Mouse (Mus musculus): Measurements from ENCODE around the gene Lyplal1. TPM values are rescaled to one million over a fixed set of nuclear protein-coding genes. Genes with fewer than 3 reads are reported as not detected.

Gene Lyplal1
- total and polyA plus RNA-seq, 3 experiments, result not detected

- Histone ChIP-seq H3K9me3 (replicated peaks; ENCODE audit: low read length) (peaks cover 46% of the 10 kb centered on the region), H3K27ac (ENCODE audit: insufficient read depth, low read depth) (no peak overlapping the region), H3K4me1 (ENCODE audit: control insufficient read depth in 1 of 2, insufficient read depth in 2 of 2) (no peaks in the 10 kb centered on the region), H3K27me3 (replicated peaks) (no peaks in the 10 kb centered on the region), H3K79me2 (replicated peaks; ENCODE audit: control insufficient read depth, extremely low read depth, insufficient read depth, poor library complexity, severe bottlenecking) (no peaks in the 10 kb centered on the region), H3K4me2 (ENCODE audit: insufficient read depth, low read depth, poor library complexity, severe bottlenecking) (no peak overlapping the region), H3K36me3 (replicated peaks in 1 of 2; ENCODE audit: control insufficient read depth in 1 of 2, insufficient read depth in 1 of 2, low read length in 1 of 2) (no peaks in the 10 kb centered on the region), H3K9ac (ENCODE audit: insufficient read depth, low read depth) (no peak overlapping the region), H3K4me3 (replicated peaks in 1 of 3; ENCODE audit: low read depth in 2 of 3, low read length in 2 of 3, poor library complexity in 1 of 3) (no peak overlapping the region)
- no peak for TF ChIP-seq JUND (conservative IDR thresholded peaks at IDR 0.05; ENCODE audit: low read depth, low read length)
- TF ChIP-seq TBP (conservative IDR thresholded peaks at IDR 0.05; ENCODE audit: low read depth, low read length), result no peak
- no peak for TF ChIP-seq USF2 (conservative IDR thresholded peaks at IDR 0.05; ENCODE audit: low read depth, low read length)
- TF ChIP-seq ELF1 (IDR thresholded peaks at IDR 0.05; ENCODE audit: low read depth, low read length), result no peak
- no peak for TF ChIP-seq RCOR1 (conservative IDR thresholded peaks at IDR 0.05; ENCODE audit: low read depth, low read length)
- no peak for TF ChIP-seq KAT2A (IDR thresholded peaks at IDR 0.05; ENCODE audit: insufficient replicate concordance, low read length)
- no peak for TF ChIP-seq CHD1 (IDR thresholded peaks at IDR 0.05; ENCODE audit: low read depth, low read length)
- dilution Hi-C loops (cut with MboI; ENCODE audit: extremely low pct_ligation_motif_present, extremely low pct_unique_long_range_greater_than_20kb, low sequenced_read_pairs) (no loop called here), in situ Hi-C loops (cut with MboI; ENCODE audit: low pct_ligation_motif_present, low pct_unique_long_range_greater_than_20kb, low sequenced_read_pairs) (no loop called here)
- no peak for DNase-seq (ENCODE audit: extremely low read depth)
Observed at GRCm38 (mm10) chr1:186054227-186054626, 62.9 kb downstream of the Lyplal1 start.

GRCm38 (mm10) chr1:186053280-186054043 is 63.6 kb downstream of the Lyplal1 start:
- DNase-seq (ENCODE audit: extremely low read depth), result no peak
- Histone ChIP-seq H3K27me3 (replicated peaks) (no peaks in the 10 kb centered on the region), H3K36me3 (replicated peaks in 1 of 2; ENCODE audit: control insufficient read depth in 1 of 2, insufficient read depth in 1 of 2, low read length in 1 of 2) (no peaks in the 10 kb centered on the region), H3K4me3 (replicated peaks in 1 of 3; ENCODE audit: low read depth in 2 of 3, low read length in 2 of 3, poor library complexity in 1 of 3) (no peak overlapping the region), H3K9me3 (replicated peaks; ENCODE audit: low read length) (peaks cover 44% of the 10 kb centered on the region), H3K4me2 (ENCODE audit: insufficient read depth, low read depth, poor library complexity, severe bottlenecking) (no peak overlapping the region), H3K4me1 (ENCODE audit: control insufficient read depth in 1 of 2, insufficient read depth in 2 of 2) (no peaks in the 10 kb centered on the region), H3K27ac (ENCODE audit: insufficient read depth, low read depth) (no peak overlapping the region), H3K79me2 (replicated peaks; ENCODE audit: control insufficient read depth, extremely low read depth, insufficient read depth, poor library complexity, severe bottlenecking) (no peaks in the 10 kb centered on the region), H3K9ac (ENCODE audit: insufficient read depth, low read depth) (no peak overlapping the region)
- TF ChIP-seq MXI1 (IDR thresholded peaks at IDR 0.05; ENCODE audit: low read depth, low read length) (no peak), NRF1 (IDR thresholded peaks at IDR 0.05; ENCODE audit: low read depth, low read length) (no peak), PAX5 (IDR thresholded peaks at IDR 0.05; ENCODE audit: low read length) (no peak), ETS1 (conservative IDR thresholded peaks at IDR 0.05; ENCODE audit: low read depth, low read length) (no peak)
- in situ Hi-C loops (cut with MboI; ENCODE audit: low pct_ligation_motif_present, low pct_unique_long_range_greater_than_20kb, low sequenced_read_pairs) (no loop called here), dilution Hi-C loops (cut with MboI; ENCODE audit: extremely low pct_ligation_motif_present, extremely low pct_unique_long_range_greater_than_20kb, low sequenced_read_pairs) (no loop called here)

- in situ Hi-C loops (cut with MboI; ENCODE audit: low pct_ligation_motif_present, low pct_unique_long_range_greater_than_20kb, low sequenced_read_pairs) (no loop called here), dilution Hi-C loops (cut with MboI; ENCODE audit: extremely low pct_ligation_motif_present, extremely low pct_unique_long_range_greater_than_20kb, low sequenced_read_pairs) (no loop called here)
- Histone ChIP-seq H3K9me3 (replicated peaks; ENCODE audit: low read length) (peaks cover 48% of the 10 kb centered on the region), H3K4me2 (ENCODE audit: insufficient read depth, low read depth, poor library complexity, severe bottlenecking) (no peak overlapping the region), H3K79me2 (replicated peaks; ENCODE audit: control insufficient read depth, extremely low read depth, insufficient read depth, poor library complexity, severe bottlenecking) (no peaks in the 10 kb centered on the region), H3K27ac (ENCODE audit: insufficient read depth, low read depth) (no peak overlapping the region), H3K27me3 (replicated peaks) (no peaks in the 10 kb centered on the region), H3K4me1 (ENCODE audit: control insufficient read depth in 1 of 2, insufficient read depth in 2 of 2) (no peaks in the 10 kb centered on the region), H3K4me3 (replicated peaks in 1 of 3; ENCODE audit: low read depth in 2 of 3, low read length in 2 of 3, poor library complexity in 1 of 3) (no peak overlapping the region), H3K36me3 (replicated peaks in 1 of 2; ENCODE audit: control insufficient read depth in 1 of 2, insufficient read depth in 1 of 2, low read length in 1 of 2) (no peaks in the 10 kb centered on the region), H3K9ac (ENCODE audit: insufficient read depth, low read depth) (no peak overlapping the region)
- TF ChIP-seq MXI1 (IDR thresholded peaks at IDR 0.05; ENCODE audit: low read depth, low read length) (no peak), BHLHE40 (IDR thresholded peaks at IDR 0.05; ENCODE audit: low read depth, low read length) (no peak), TBP (conservative IDR thresholded peaks at IDR 0.05; ENCODE audit: low read depth, low read length) (no peak), UBTF (IDR thresholded peaks at IDR 0.05; ENCODE audit: low read depth, low read length) (no peak), ZNF384 (IDR thresholded peaks at IDR 0.05; ENCODE audit: low read depth, low read length) (no peak), ZC3H11A (IDR thresholded peaks at IDR 0.05; ENCODE audit: low read depth, low read length) (no peak), POLR2AphosphoS2 (IDR thresholded peaks at IDR 0.05; ENCODE audit: low read depth, low read length) (no peak)
- no peak for DNase-seq (ENCODE audit: extremely low read depth)
Observed at GRCm38 (mm10) chr1:186043709-186044452, 73.2 kb downstream of the Lyplal1 start.
